ENCODE assay signal across 8 mouse cellular contexts in genomic region chr9:59751066-59751581, GRCm38 (mm10). TPM values are rescaled to one million over a fixed set of nuclear protein-coding genes. Genes with fewer than 3 reads are reported as not detected.
DNase-seq lines count a peak whose midpoint lies in the region; ATAC-seq and TF ChIP-seq lines count a peak whose summit lies in the region.

No protein-coding gene starts in this region.

- TF ChIP-seq RAD21 in MEL (IDR thresholded peaks at IDR 0.05; ENCODE audit: low read depth, low read length), result no peak

- under 1% methylated on average over 27 of the region's 49 CpGs for WGBS in hindbrain, embryonic 12.5 days
- 2% methylated on average over 32 of the region's 49 CpGs for WGBS in macrophage (ENCODE audit: missing documents)

- TF ChIP-seq CTCF in MEL (IDR thresholded peaks at IDR 0.05 in 2 of 3, conservative IDR thresholded peaks at IDR 0.05 in 1 of 3; ENCODE audit: control insufficient read depth in 1 of 3, insufficient read depth in 1 of 3, low read depth in 2 of 3, low read length in 3 of 3, poor library complexity in 1 of 3, severe bottlenecking in 1 of 3), result no peak
- no peak for TF ChIP-seq CTCF in left cerebral cortex, adult 2 months (IDR thresholded peaks at IDR 0.05)

- H3K36me3 ChIP-seq in MEL (ENCODE audit: control insufficient read depth in 1 of 2, insufficient read depth in 2 of 2, low read length in 2 of 2), result peaks cover 0 to 17% of the 10 kb centered on the region in 2 experiments; a peak in 2 of 4 replicates
- no peaks in the 10 kb centered on the region for H3K36me3 ChIP-seq in hindbrain, embryonic 12.5 days
- no peaks in the 10 kb centered on the region for H3K36me3 ChIP-seq in macrophage (ENCODE audit: inconsistent target)

- peak overlapping the region; percentile 94 for H3K9ac ChIP-seq in MEL (ENCODE audit: control insufficient read depth, low read depth, low read length, poor library complexity, severe bottlenecking)
- peak overlapping the region; percentile 85 for H3K9ac ChIP-seq in hindbrain, embryonic 12.5 days

- intact Hi-C loops in left cerebral cortex, adult 2 months (cut with DNase I), result loop anchor here (2.0 kb wide), 1 partner anchor 94 kb away; the partner anchor contains the start of gene Pkm

- no peaks in the 10 kb centered on the region for H3K27me3 ChIP-seq in MEL (ENCODE audit: control insufficient read depth in 1 of 2, insufficient read depth in 2 of 2, low read length in 2 of 2)
- H3K27me3 ChIP-seq in hindbrain, embryonic 12.5 days, result no peaks in the 10 kb centered on the region

- H3K4me3 ChIP-seq in MEL (ENCODE audit: control insufficient read depth in 1 of 2, insufficient read depth in 1 of 2, low read depth in 2 of 2, low read length in 2 of 2) (peak overlapping the region; percentile 99), macrophage (ENCODE audit: inconsistent target) (peak overlapping the region; percentile 88)
- peak overlapping the region; percentile 68 for H3K4me3 ChIP-seq in hindbrain, embryonic 12.5 days
- peak overlapping the region; percentile 82 for H3K4me3 ChIP-seq in left cerebral cortex, adult 2 months

- no peak for TF ChIP-seq EP300 in MEL (IDR thresholded peaks at IDR 0.05; ENCODE audit: low read depth in 1 of 2, low read length in 2 of 2)

- H3K9me3 ChIP-seq in MEL (replicated peaks; ENCODE audit: insufficient read depth, low read length), result no peaks in the 10 kb centered on the region
- H3K9me3 ChIP-seq in hindbrain, embryonic 12.5 days (replicated peaks), result no peaks in the 10 kb centered on the region

- peaks cover 7% of the 10 kb centered on the region for H3K79me2 ChIP-seq in MEL (ENCODE audit: control insufficient read depth, insufficient read depth, low read length, poor library complexity)
- H3K79me2 ChIP-seq in macrophage (ENCODE audit: inconsistent target), result peaks cover 37% of the 10 kb centered on the region

- TF ChIP-seq POLR2A in MEL (IDR thresholded peaks at IDR 0.05; ENCODE audit: control insufficient read depth in 1 of 2, insufficient read depth in 1 of 2, low read depth in 1 of 2, low read length in 2 of 2, poor library complexity in 1 of 2), result peak; percentile 10 to 40; a peak in 1 of 4 replicates

- peak; percentile 91 for DNase-seq in MEL (ENCODE audit: low read depth, low spot score)
- DNase-seq in brain, adult 2 months (ENCODE audit: low read depth, low spot score), result peak; percentile 72
- DNase-seq in left cerebral cortex, adult 2 months (ENCODE audit: extremely low spot score in 1 of 2, low spot score in 2 of 2), result peak; percentile 77 to 79
- peak; percentile 63 for DNase-seq in skeletal muscle tissue, adult 2 months (ENCODE audit: low read depth, low spot score)
- DNase-seq in yolk sac, embryonic 10.5 days (ENCODE audit: low spot score), result peak; percentile 95

- H3K4me2 ChIP-seq in hindbrain, embryonic 12.5 days (replicated peaks), result peak overlapping the region; percentile 82

- peak; percentile 84 for ATAC-seq in frontal cortex, adult (ENCODE audit: low TSS enrichment)
- ATAC-seq in hindbrain, embryonic 12.5 days (ENCODE audit: low FRiP score), result peak; percentile 93

- H3K27ac ChIP-seq in MEL (ENCODE audit: control insufficient read depth, low read depth, low read length), result peak overlapping the region; percentile 76
- H3K27ac ChIP-seq in hindbrain, embryonic 12.5 days, result peak overlapping the region; percentile 91
- H3K27ac ChIP-seq in left cerebral cortex, adult 2 months, result peak overlapping the region; percentile 99
- peak overlapping the region; percentile 60 for H3K27ac ChIP-seq in macrophage

- H3K4me1 ChIP-seq in MEL (ENCODE audit: control insufficient read depth in 1 of 2, insufficient read depth in 2 of 2, low read length in 2 of 2), result peaks cover 6 to 12% of the 10 kb centered on the region in 2 experiments; a peak in 3 of 4 replicates
- peaks cover 12% of the 10 kb centered on the region for H3K4me1 ChIP-seq in hindbrain, embryonic 12.5 days

TF ChIP-seq in MEL, 35 proteins besides CTCF, POLR2A, EP300 and RAD21:
- TF ChIP-seq ZC3H11A (IDR thresholded peaks at IDR 0.05; ENCODE audit: low read depth, low read length) (no peak), SIN3A (IDR thresholded peaks at IDR 0.05; ENCODE audit: low read length) (peak; percentile 51; the same call in 1 of the 2 replicates), TCF12 (IDR thresholded peaks at IDR 0.05; ENCODE audit: low read depth, low read length) (0 out of 2 replicates have a peak, but pooled peaks have one; percentile 9), NELFE (IDR thresholded peaks at IDR 0.05; ENCODE audit: low read depth, low read length) (peak; percentile 20; the same call in 1 of the 2 replicates), ETS1 (IDR thresholded peaks at IDR 0.05; ENCODE audit: low read depth, low read length) (0 out of 2 replicates have a peak, but pooled peaks have one; percentile 10)

RNA-seq across cellular contexts. Expression of gene Myo9a, which starts 0.4 kb away (rescaled TPM):
- 3.3 and 3.8 TPM in 2 replicates for total RNA-seq in MEL (2012; rRNA removed)
- polyA plus RNA-seq in MEL (2012; ENCODE audit: insufficient read depth in 1 of 2, insufficient read length in 2 of 2, low read depth in 1 of 2, low replicate concordance in 2 of 2, missing spikeins in 1 of 2), result 100 to 1,000 TPM in 1 of 2 experiments, 1 to 10 TPM in 1; 4.5 to 131 TPM
- 23.5 and 26.2 TPM in 2 replicates for polyA plus RNA-seq in hindbrain, embryonic 12.5 days (2016; fragmentation: Nextera tagmentation; extraction: Ambion mirVana)
- 10 to 100 TPM; 82.8 to 86.2 TPM for total RNA-seq in left cerebral cortex, adult 2 months (2021)
- total RNA-seq in macrophage (2018; cell fraction: chromatin; rRNA removed), result 100 to 1,000 TPM in 21 of 26 experiments, 10 to 100 TPM in 5; 70.1 to 272 (median 186) TPM
- total RNA-seq in macrophage (2018; cell fraction: cytosol; rRNA removed), result 10 to 100 TPM; 11.3 to 30.6 (median 20.5) TPM
- 100 to 1,000 TPM in 4 of 26 experiments, 10 to 100 TPM in 22; 34.8 to 120 (median 67.4) TPM for total RNA-seq in macrophage (2018; cell fraction: nucleus; rRNA removed)
- 9.8 to 24.4 TPM (median 10.2 TPM) in 3 replicates for polyA plus RNA-seq in macrophage (2018)

RNA-seq across cellular contexts. Expression of gene Senp8, which starts 0.6 kb away (rescaled TPM):
- total RNA-seq in MEL (2012; rRNA removed), result 2.7 TPM in 2 replicates
- polyA plus RNA-seq in MEL (2012; ENCODE audit: insufficient read depth in 1 of 2, insufficient read length in 2 of 2, low read depth in 1 of 2, low replicate concordance in 2 of 2, missing spikeins in 1 of 2), result 1 to 10 TPM in 1 of 2 experiments, not detected in 1; 5.5 TPM
- 14.8 and 16.1 TPM in 2 replicates for polyA plus RNA-seq in hindbrain, embryonic 12.5 days (2016; fragmentation: Nextera tagmentation; extraction: Ambion mirVana)
- 1 to 10 TPM; 8.4 to 8.5 TPM for total RNA-seq in left cerebral cortex, adult 2 months (2021)
- total RNA-seq in macrophage (2018; cell fraction: chromatin; rRNA removed), result 10 to 100 TPM in 6 of 26 experiments, 1 to 10 TPM in 19, under 1 TPM in 1; 1.00 to 13.6 (median 5.3) TPM
- total RNA-seq in macrophage (2018; cell fraction: cytosol; rRNA removed), result 10 to 100 TPM in 4 of 26 experiments, 1 to 10 TPM in 22; 1.9 to 11.1 (median 8.5) TPM
- 10 to 100 TPM in 8 of 26 experiments, 1 to 10 TPM in 18; 1.7 to 16.5 (median 5.4) TPM for total RNA-seq in macrophage (2018; cell fraction: nucleus; rRNA removed)
- 7.6 to 10.0 TPM (median 9.7 TPM) in 3 replicates for polyA plus RNA-seq in macrophage (2018)

Comparison
In these comparisons a context has a peak if more than half of its experiments do, and no peak if none do; other contexts are left out.
1. Peak in every context shown above with its lines: DNase-seq, ATAC-seq, H3K4me3 ChIP-seq and H3K27ac ChIP-seq.